Mouse (Mus musculus): ENCODE data around the gene 1810009A15Rik. TPM values are rescaled to one million over a fixed set of nuclear protein-coding genes. Genes with fewer than 3 reads are reported as not detected.

Gene 1810009A15Rik
- polyA plus RNA-seq, 1 experiment from 2014 or later = 111 TPM

- Histone ChIP-seq H3K4me2 (ENCODE audit: low read depth, low read length) (peak overlapping the region; percentile 52), H3K27ac (replicated peaks; ENCODE audit: low read depth, low read length) (no peak overlapping the region), H3K4me1 (ENCODE audit: control insufficient read depth, insufficient read depth, low read length) (no peaks in the 10 kb centered on the region), H3K9ac (replicated peaks; ENCODE audit: low read length) (peak overlapping the region; percentile 81; the same call in 1 of the 2 replicates), H3K4me3 (ENCODE audit: low read depth, low read length) (peak overlapping the region; percentile 76), H3K9me3 (replicated peaks; ENCODE audit: control insufficient read depth, low read length) (no peaks in the 10 kb centered on the region), H3K27me3 (ENCODE audit: control insufficient read depth, insufficient read depth, low read length) (no peaks in the 10 kb centered on the region), H3K36me3 (replicated peaks; ENCODE audit: control insufficient read depth, insufficient read depth, low read depth, low read length) (peaks cover 12% of the 10 kb centered on the region)
- 64% methylated on average over 6 of the region's 6 CpGs for WGBS
- DNase-seq (ENCODE audit: low spot score) (no peak), ATAC-seq (replicated peaks; ENCODE audit: insufficient number of reproducible peaks, low FRiP score, low TSS enrichment, low read depth) (no peak)
Observed at GRCm38 (mm10) chr19:8919684-8920072, 31.0 kb downstream of the 1810009A15Rik start.

- Histone ChIP-seq H3K9ac (replicated peaks; ENCODE audit: low read length) (peak within 1 kb of the TSS; percentile 81), H3K27me3 (ENCODE audit: control insufficient read depth, insufficient read depth, low read length) (no peaks in the 10 kb centered on the region), H3K27ac (replicated peaks; ENCODE audit: low read depth, low read length) (peak within 1 kb of the TSS; percentile 78), H3K36me3 (replicated peaks; ENCODE audit: control insufficient read depth, insufficient read depth, low read depth, low read length) (peaks cover 8% of the 10 kb centered on the region; the same call in 1 of the 2 replicates), H3K9me3 (replicated peaks; ENCODE audit: control insufficient read depth, low read length) (no peaks in the 10 kb centered on the region), H3K4me3 (ENCODE audit: low read depth, low read length) (peak within 1 kb of the TSS; percentile 76), H3K4me2 (ENCODE audit: low read depth, low read length) (peak within 1 kb of the TSS; percentile 52), H3K4me1 (ENCODE audit: control insufficient read depth, insufficient read depth, low read length) (no peaks in the 10 kb centered on the region)
- WGBS = 3% methylated on average over 47 of the region's 50 CpGs
- DNase-seq (ENCODE audit: low spot score) (peak; percentile 96), ATAC-seq (replicated peaks; ENCODE audit: insufficient number of reproducible peaks, low FRiP score, low TSS enrichment, low read depth) (peak; percentile 96)
Observed at GRCm38 (mm10) chr19:8920073-8920736, 31.6 kb downstream of the 1810009A15Rik start, which contains the start of gene B3gat3. TSS of gene B3gat3 (plus strand) at chr19:8920374.

DNA sequence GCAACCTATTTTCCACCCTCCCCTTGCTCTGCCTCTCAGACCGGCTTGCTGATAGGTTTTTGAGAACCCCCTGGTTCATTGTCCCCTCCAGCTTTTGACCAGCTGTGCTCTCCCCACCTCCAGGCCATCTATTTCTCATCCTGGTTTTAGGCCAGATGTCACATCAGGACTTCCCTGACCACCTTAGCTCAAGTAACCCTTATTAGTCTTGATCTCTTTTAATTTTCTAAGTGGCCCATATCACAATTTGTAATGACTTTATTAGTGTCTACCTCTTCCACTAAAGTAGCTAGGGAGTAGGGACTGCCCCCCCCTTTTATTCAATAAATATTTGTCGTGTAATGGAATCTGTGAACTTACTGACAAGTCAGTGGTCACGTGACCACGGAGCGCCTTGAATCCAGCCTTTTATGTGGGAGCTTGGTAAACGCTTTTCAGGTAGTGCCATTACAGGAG is 32.2 kb downstream of the 1810009A15Rik start:
- Histone ChIP-seq H3K9ac (replicated peaks; ENCODE audit: low read length) (peak overlapping the region; percentile 81), H3K4me3 (ENCODE audit: low read depth, low read length) (peak overlapping the region; percentile 76), H3K36me3 (replicated peaks; ENCODE audit: control insufficient read depth, insufficient read depth, low read depth, low read length) (peaks cover 7% of the 10 kb centered on the region; the same call in 1 of the 2 replicates), H3K4me2 (ENCODE audit: low read depth, low read length) (peak overlapping the region; percentile 52), H3K27me3 (ENCODE audit: control insufficient read depth, insufficient read depth, low read length) (no peaks in the 10 kb centered on the region), H3K27ac (replicated peaks; ENCODE audit: low read depth, low read length) (peak overlapping the region; percentile 78), H3K9me3 (replicated peaks; ENCODE audit: control insufficient read depth, low read length) (no peaks in the 10 kb centered on the region), H3K4me1 (ENCODE audit: control insufficient read depth, insufficient read depth, low read length) (no peaks in the 10 kb centered on the region)
- ATAC-seq (replicated peaks; ENCODE audit: insufficient number of reproducible peaks, low FRiP score, low TSS enrichment, low read depth) (no peak), DNase-seq (ENCODE audit: low spot score) (peak; percentile 75)
- 2% methylated on average over 6 of the region's 6 CpGs for WGBS

- 54% methylated on average over 9 of the region's 9 CpGs for WGBS
- no peaks in the 10 kb centered on the region for H3K27me3 ChIP-seq (ENCODE audit: control insufficient read depth, insufficient read depth, low read length)
- no peak overlapping the region for H3K9ac ChIP-seq (replicated peaks; ENCODE audit: low read length)
- H3K4me2 ChIP-seq (ENCODE audit: low read depth, low read length) = peak overlapping the region; percentile 15; the same call in 1 of the 2 replicates
- H3K4me3 ChIP-seq (ENCODE audit: low read depth, low read length) = peak overlapping the region; percentile 76; the same call in 1 of the 2 replicates
- H3K27ac ChIP-seq (replicated peaks; ENCODE audit: low read depth, low read length) = no peak overlapping the region
- H3K4me1 ChIP-seq (ENCODE audit: control insufficient read depth, insufficient read depth, low read length) = no peaks in the 10 kb centered on the region
- DNase-seq (ENCODE audit: low spot score) (no peak), ATAC-seq (replicated peaks; ENCODE audit: insufficient number of reproducible peaks, low FRiP score, low TSS enrichment, low read depth) (no peak)
- peaks cover 2% of the 10 kb centered on the region; the same call in 1 of the 2 replicates for H3K36me3 ChIP-seq (replicated peaks; ENCODE audit: control insufficient read depth, insufficient read depth, low read depth, low read length)
- no peaks in the 10 kb centered on the region for H3K9me3 ChIP-seq (replicated peaks; ENCODE audit: control insufficient read depth, low read length)
Observed at GRCm38 (mm10) chr19:8921741-8922140, 33.1 kb downstream of the 1810009A15Rik start.

DNA sequence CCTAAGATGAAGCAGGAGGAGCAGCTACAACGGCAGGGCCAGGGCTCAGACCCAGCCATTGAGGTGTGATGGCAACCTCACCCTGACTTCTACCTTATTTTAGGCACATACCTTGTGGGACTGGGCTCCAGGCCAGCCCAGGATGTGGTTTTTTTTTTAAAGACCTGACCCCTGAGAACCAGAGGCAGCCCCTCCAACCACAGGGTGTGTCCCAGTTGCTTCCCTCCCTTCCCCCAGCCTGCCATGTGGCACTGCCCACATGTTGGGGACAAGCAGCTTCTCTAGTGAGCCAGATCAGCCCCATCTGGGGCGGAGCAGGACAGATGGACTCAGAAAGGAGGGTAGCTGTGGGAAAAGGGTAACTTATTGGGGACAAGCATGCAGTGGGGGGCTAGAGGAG is 38.1 kb downstream of the 1810009A15Rik start:
- WGBS = 88% methylated on average over 2 of the region's 2 CpGs
- H3K4me3 ChIP-seq (ENCODE audit: low read depth, low read length) = no peak overlapping the region

DNA sequence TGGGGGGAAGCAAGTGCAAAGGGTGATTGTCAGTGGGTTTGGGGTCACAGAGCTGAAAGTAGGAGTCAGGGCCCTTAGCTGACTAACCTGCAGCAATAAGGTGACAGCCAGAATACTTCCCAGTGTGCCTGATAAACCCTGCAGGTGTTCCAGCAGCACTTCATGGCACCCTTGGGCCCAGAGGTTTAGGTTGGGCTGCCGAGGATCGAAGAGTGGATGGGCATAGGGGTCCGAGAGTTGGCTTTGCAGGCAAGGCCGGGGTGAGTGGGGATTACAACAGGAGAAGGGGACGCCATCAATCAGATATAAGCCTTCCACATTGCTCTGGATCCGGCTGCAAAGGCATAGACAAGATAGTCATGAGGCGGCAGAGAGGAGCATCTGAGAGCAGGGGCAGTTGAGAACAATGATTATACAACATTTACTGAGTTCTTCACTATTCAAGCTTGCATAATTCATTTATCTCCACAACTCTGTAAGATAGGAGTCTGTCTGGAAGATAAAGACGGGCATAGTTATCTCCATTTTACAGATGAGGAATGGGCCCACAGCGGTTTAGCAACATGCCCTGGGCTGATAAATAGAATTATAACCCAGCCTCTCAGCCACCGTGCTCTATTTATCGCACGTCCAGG is 39.4 kb downstream of the 1810009A15Rik start:
- Histone ChIP-seq H3K4me1 (ENCODE audit: control insufficient read depth, insufficient read depth, low read length) (no peaks in the 10 kb centered on the region), H3K9ac (replicated peaks; ENCODE audit: low read length) (no peak overlapping the region), H3K36me3 (replicated peaks; ENCODE audit: control insufficient read depth, insufficient read depth, low read depth, low read length) (no peaks in the 10 kb centered on the region), H3K4me2 (ENCODE audit: low read depth, low read length) (no peak overlapping the region), H3K27ac (replicated peaks; ENCODE audit: low read depth, low read length) (no peak overlapping the region), H3K4me3 (ENCODE audit: low read depth, low read length) (no peak overlapping the region), H3K9me3 (replicated peaks; ENCODE audit: control insufficient read depth, low read length) (no peaks in the 10 kb centered on the region), H3K27me3 (ENCODE audit: control insufficient read depth, insufficient read depth, low read length) (no peaks in the 10 kb centered on the region)
- no peak for DNase-seq (ENCODE audit: low spot score)
- 89% methylated on average over 12 of the region's 12 CpGs for WGBS
- ATAC-seq (replicated peaks; ENCODE audit: insufficient number of reproducible peaks, low FRiP score, low TSS enrichment, low read depth) = no peak

More for the DNA sequence above, 38.1 kb downstream of the 1810009A15Rik start:
- ATAC-seq (replicated peaks; ENCODE audit: insufficient number of reproducible peaks, low FRiP score, low TSS enrichment, low read depth) (no peak), DNase-seq (ENCODE audit: low spot score) (no peak)
- Histone ChIP-seq H3K27me3 (ENCODE audit: control insufficient read depth, insufficient read depth, low read length) (no peaks in the 10 kb centered on the region), H3K9me3 (replicated peaks; ENCODE audit: control insufficient read depth, low read length) (no peaks in the 10 kb centered on the region), H3K9ac (replicated peaks; ENCODE audit: low read length) (no peak overlapping the region), H3K27ac (replicated peaks; ENCODE audit: low read depth, low read length) (no peak overlapping the region), H3K4me2 (ENCODE audit: low read depth, low read length) (no peak overlapping the region), H3K4me1 (ENCODE audit: control insufficient read depth, insufficient read depth, low read length) (no peaks in the 10 kb centered on the region), H3K36me3 (replicated peaks; ENCODE audit: control insufficient read depth, insufficient read depth, low read depth, low read length) (no peaks in the 10 kb centered on the region)

DNA sequence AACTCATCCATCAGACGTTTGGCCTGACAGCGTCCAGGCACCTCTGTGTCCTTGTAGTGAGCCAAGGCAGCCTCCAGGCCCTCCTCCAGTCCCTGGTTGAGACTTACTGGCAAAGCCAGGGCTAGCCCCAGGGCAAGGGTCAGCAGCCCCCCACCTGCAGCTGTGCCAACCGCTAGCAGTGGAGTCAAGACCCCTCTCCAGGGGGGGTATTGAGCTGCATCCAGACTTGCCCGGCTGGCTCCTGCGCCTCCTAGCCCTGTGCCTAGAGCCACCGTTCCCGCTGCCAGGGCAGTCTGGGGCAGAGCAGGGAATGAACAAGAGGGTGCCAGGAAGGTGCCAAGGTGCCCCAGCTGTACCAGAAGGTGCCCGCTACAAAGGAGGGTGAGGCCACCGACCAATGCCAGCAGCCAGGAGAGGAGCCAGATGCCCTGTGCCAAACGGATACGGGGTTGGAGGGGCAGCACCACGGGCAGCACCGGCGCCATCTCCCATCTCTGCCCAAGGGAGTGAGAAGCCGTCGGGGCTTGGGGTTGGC is 40.1 kb downstream of the 1810009A15Rik start:
- Histone ChIP-seq H3K9ac (replicated peaks; ENCODE audit: low read length) (peak overlapping the region; percentile 83), H3K9me3 (replicated peaks; ENCODE audit: control insufficient read depth, low read length) (no peaks in the 10 kb centered on the region), H3K4me1 (ENCODE audit: control insufficient read depth, insufficient read depth, low read length) (no peaks in the 10 kb centered on the region), H3K27ac (replicated peaks; ENCODE audit: low read depth, low read length) (peak overlapping the region; percentile 47; the same call in 1 of the 2 replicates), H3K4me3 (ENCODE audit: low read depth, low read length) (peak overlapping the region; percentile 71), H3K27me3 (ENCODE audit: control insufficient read depth, insufficient read depth, low read length) (no peaks in the 10 kb centered on the region), H3K4me2 (ENCODE audit: low read depth, low read length) (peak overlapping the region; percentile 81), H3K36me3 (replicated peaks; ENCODE audit: control insufficient read depth, insufficient read depth, low read depth, low read length) (no peaks in the 10 kb centered on the region)
- 17% methylated on average over 12 of the region's 16 CpGs for WGBS
- DNase-seq (ENCODE audit: low spot score) = no peak
- no peak; the same call in 1 of the 2 replicates for ATAC-seq (replicated peaks; ENCODE audit: insufficient number of reproducible peaks, low FRiP score, low TSS enrichment, low read depth)

All from embryonic facial prominence, embryonic 11.5 days (tissue).